Mouse (Mus musculus) olfactory bulb, adult 2 months (tissue): ENCODE measurements around the gene Tespa1. TPM values are rescaled to one million over a fixed set of nuclear protein-coding genes. Genes with fewer than 3 reads are reported as not detected.
"Not testable (repeated sequence)": the region's sequence is repeated elsewhere in the genome, so short reads cannot be mapped to it uniquely, and the experiment has no call there.

ENCODE experiments used
- H3K27ac ChIP-seq: fragments of 200-500 bp; 2 replicates; pipeline ENCODE4 v1.5.1; 2012; ENCODE audit warnings: low read depth, low read length; ENCODE audit not compliant: insufficient read depth
- H3K4me1 ChIP-seq: fragments of 200-500 bp; 2 replicates; pipeline ENCODE4 v1.6.1; 2012; ENCODE audit warnings: low read length; ENCODE audit not compliant: control insufficient read depth, insufficient read depth
- H3K4me3 ChIP-seq: fragments of 200-500 bp; 2 replicates; pipeline ENCODE4 v1.5.1; 2012; ENCODE audit warnings: mild to moderate bottlenecking, low read depth, low read length, moderate library complexity; ENCODE audit not compliant: insufficient read depth
- CTCF ChIP-seq: fragments of 200-500 bp; IDR thresholded peaks from 2 replicates; pipeline ENCODE4 v1.5.1; 2012; ENCODE audit warnings: low read depth, mild to moderate bottlenecking, low read length, moderate library complexity; ENCODE audit not compliant: insufficient read depth
- POLR2A ChIP-seq: fragments of 200-500 bp; IDR thresholded peaks from 2 replicates; pipeline ENCODE4 v1.6.1; 2012; ENCODE audit warnings: mild to moderate bottlenecking, low read depth, low read length, moderate library complexity; ENCODE audit not compliant: insufficient read depth
- WGBS: fragments of 180-500 bp; shearing (Covaris S2); methylation state at CpG from one replicate; pipeline ENCODE4 v1.1.7; 2018; 5-methylcytosine and 5-hydroxymethylcytosine counted together
- polyA plus RNA-seq: library from polyadenylated mRNA; stranded (reverse); fragments of >200 nt; gene quantifications from 2 replicates; pipeline ENCODE4 v1.2.4, GENCODE M21; 2012; ENCODE audit warnings: low replicate concordance; ENCODE audit not compliant: missing spikeins, insufficient read depth, insufficient read length

Tespa1 gene
- polyA plus RNA-seq, 1 experiment = not detected

DNA sequence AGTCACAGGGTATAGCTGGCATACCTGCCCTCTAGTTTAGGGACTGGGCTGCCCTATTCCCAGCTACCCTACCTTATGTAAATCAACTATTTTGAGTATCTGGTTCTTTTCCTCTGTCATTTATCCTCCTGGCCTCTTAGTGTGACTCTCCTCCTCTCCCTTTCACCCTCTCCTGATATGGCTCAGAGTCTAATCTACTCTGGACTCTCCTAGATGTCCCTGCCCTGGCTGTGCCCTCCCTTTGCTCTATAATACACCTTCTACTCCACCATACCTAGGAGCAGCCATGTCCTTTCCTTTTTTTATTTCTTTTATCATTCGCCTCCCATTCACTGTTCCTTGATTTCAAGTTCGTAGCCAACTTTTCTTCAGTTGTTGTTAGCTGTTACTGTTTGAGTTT lies 52.5 kb downstream of the Tespa1 start:
- WGBS = 85% methylated on average over 2 of the region's 2 CpGs
- no peak for TF ChIP-seq POLR2A
- no peak for TF ChIP-seq CTCF
- Histone ChIP-seq H3K4me1 (no peaks in the 10 kb centered on the region), H3K27ac (no peak overlapping the region), H3K4me3 (no peak overlapping the region)

DNA sequence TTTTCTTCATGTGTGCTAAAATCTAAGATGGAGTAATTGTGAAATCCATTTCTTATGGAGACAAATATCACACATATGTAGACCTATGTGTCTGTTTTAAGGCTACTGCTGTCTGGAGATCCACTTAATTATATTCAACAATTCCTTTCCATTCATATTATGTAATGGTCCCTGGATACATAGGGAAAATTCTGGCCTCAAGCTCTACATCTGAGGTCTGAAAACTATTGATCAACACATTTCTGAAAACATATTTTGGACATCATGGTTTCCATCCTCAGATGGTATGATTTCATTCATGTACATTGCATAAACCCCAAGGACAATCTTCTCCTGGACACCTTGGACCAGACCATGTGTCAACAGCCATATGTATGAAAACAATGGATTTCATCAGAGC lies 71.6 kb downstream of the Tespa1 start, which contains the start of gene Vmn2r84:
Vmn2r84 (minus strand) TSS at position 101 of the 400 bp plus-strand sequence.
- no peaks in the 10 kb centered on the region for H3K4me1 ChIP-seq
- no peak within 1 kb of the TSS for H3K27ac ChIP-seq
- no peak for TF ChIP-seq CTCF
- TF ChIP-seq POLR2A = no peak
- no peak within 1 kb of the TSS for H3K4me3 ChIP-seq

DNA sequence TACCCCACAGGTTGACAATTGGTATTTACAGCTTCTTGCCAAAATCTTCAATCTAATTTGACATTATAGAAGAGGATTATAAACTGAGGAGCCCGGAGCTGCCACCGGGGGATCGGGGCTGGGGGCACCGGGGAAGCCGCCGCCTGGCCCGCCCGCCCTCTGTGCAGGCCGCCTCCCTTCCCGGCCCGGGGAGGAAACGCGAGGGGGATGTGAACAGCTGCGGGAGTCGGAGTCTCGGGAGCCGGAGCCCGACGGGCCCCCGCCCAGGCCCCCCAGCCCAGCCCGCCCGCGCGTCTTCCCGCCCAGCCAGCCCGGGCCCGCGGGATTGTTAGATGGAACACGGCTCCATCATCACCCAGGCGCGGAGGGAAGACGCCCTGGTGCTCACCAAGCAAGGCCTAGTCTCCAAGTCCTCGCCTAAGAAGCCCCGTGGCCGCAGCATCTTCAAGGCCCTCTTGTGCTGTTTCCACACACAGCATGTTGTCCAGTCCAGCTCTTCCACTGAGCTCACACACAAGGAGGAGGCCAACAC lies 89.6 kb downstream of the Tespa1 start:
- 83% methylated on average over 31 of the region's 35 CpGs for WGBS
- not testable (repeated sequence) for H3K4me3 ChIP-seq, H3K4me1 ChIP-seq, H3K27ac ChIP-seq

Other genes starting within 250 kb of the Tespa1 start
- gene Olfr823, start 207.5 kb upstream of the Tespa1 start, polyA plus RNA-seq = not detected in 2 replicates
- gene Olfr824, start 192.9 kb upstream of the Tespa1 start, polyA plus RNA-seq = not detected in 2 replicates
- not detected in 2 replicates for gene Olfr825, start 156.1 kb upstream of the Tespa1 start, polyA plus RNA-seq
- gene Olfr826, start 138.7 kb upstream of the Tespa1 start, polyA plus RNA-seq = not detected in 2 replicates
- gene Olfr827, start 108.5 kb upstream of the Tespa1 start, polyA plus RNA-seq = not detected in 2 replicates
- not detected in 2 replicates for gene Neurod4, start 42.6 kb upstream of the Tespa1 start, polyA plus RNA-seq
- not detected in 2 replicates for gene Vmn2r84, start 71.5 kb downstream of the Tespa1 start, polyA plus RNA-seq
- not detected in 2 replicates for gene Vmn2r85, start 106.8 kb downstream of the Tespa1 start, polyA plus RNA-seq
- not detected in 2 replicates for gene Vmn2r86, start 133.2 kb downstream of the Tespa1 start, polyA plus RNA-seq
- not detected in 2 replicates for gene Vmn2r87, start 174.5 kb downstream of the Tespa1 start, polyA plus RNA-seq